Mouse (Mus musculus) kidney, postnatal 14 days (tissue): ENCODE results near the gene Eif2a.
A peak's percentile ranks its signal among the peaks of the same experiment; 100 is the strongest.
"Not testable (repeated sequence)": the region's sequence is repeated elsewhere in the genome, so short reads cannot be mapped to it uniquely, and the experiment has no call there.

Experiments used
- DNase-seq: peaks from one replicate; pipeline ENCODE4 v3.0.0; 2022; ENCODE audit warnings: mixed read lengths

Gene Eif2a

DNA sequence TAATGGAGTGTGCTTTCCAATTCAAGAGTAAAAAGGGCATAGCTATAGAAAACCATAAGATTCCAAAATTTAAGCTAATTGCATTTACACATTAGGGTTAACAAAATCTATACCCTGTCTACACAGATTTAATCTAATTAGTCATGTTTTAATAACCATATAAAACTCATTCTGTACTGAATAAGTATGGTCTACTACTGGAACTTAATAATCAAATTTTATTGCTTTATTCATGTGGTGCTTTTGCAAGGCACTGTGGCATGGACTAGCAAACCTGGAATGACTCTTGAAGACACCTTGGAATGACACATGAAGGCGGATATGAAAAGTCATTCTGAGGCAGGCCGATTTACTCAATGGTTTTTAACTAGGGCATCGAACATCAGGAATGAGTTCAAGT is 2.2 kb upstream of the Eif2a start:
- DNase-seq = no peak

DNA sequence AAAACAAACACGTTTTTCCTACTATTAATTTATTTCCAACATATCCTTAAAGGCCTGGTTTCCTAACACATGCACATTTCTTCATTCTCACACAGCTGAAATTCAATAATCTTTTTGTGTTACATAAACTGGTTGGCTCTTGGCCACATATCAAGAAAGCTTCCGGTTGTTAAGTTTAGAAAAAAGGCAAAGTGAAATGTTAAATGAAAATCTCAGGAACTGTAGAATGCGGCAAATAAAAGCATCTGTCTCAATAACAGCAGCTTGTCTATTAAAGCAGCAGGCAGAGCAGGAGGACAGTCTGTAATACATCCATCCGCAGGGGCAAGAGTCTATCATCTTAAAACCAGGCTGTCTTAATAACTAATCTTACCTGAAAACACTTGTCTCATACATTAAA is 1.4 kb upstream of the Eif2a start:
- DNase-seq = peak; percentile 4

DNA sequence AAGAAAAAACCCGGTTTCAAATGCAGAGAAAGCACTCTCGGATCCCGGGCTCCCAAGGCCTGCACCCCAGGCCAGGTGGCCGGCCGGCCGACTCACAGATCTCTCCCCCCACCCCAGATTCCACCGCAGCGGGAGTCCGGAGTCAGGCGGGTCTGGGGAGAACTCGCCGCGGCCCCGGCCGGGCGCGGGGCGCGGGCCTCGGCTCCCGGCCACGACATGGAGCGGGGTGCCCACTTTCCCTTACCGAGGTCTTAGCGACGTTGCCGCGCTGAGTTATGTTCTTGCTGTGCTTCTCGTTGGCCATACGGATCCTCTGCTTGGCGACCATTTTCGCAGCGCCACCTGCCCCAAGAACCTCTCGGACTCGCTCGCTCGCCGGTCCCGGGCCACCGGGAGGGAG is 455 bp upstream of the Eif2a start:
- no peak for DNase-seq

DNA sequence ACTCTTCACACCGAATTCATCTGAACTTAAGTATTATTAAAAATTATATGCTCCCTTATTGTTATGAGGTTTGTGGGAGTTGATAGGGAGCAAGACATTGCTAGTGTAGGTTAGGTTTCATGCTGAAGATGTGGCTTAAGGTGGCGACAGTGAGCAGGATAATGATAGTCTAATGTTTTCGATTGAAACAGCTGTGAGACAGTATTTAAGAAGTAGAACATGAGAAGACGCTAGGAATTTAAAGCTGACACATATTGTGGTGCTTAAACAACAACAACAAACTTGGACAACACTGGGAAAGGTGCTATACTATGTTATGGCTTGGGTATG is 752 bp downstream of the Eif2a start:
- no peak for DNase-seq

DNA sequence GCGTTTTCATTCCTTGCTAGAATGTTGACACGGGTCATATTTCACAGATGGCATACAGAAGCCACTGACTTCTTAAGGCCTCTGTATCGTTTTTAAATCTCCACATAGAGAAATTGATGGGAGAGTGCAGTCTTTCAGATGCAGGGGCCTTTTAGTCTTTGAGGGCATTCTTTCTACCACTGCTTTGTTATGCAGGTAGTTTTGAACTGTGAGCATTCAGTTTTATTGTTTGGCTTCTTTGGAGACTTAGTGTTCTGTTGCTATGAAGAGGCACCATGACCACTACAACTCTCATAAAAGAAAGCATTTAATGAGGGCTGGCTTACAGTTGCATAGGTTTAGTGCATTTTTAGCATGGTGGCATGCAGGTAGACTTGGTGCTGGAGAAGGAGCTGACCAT is 11.0 kb downstream of the Eif2a start:
- no peak for DNase-seq

DNA sequence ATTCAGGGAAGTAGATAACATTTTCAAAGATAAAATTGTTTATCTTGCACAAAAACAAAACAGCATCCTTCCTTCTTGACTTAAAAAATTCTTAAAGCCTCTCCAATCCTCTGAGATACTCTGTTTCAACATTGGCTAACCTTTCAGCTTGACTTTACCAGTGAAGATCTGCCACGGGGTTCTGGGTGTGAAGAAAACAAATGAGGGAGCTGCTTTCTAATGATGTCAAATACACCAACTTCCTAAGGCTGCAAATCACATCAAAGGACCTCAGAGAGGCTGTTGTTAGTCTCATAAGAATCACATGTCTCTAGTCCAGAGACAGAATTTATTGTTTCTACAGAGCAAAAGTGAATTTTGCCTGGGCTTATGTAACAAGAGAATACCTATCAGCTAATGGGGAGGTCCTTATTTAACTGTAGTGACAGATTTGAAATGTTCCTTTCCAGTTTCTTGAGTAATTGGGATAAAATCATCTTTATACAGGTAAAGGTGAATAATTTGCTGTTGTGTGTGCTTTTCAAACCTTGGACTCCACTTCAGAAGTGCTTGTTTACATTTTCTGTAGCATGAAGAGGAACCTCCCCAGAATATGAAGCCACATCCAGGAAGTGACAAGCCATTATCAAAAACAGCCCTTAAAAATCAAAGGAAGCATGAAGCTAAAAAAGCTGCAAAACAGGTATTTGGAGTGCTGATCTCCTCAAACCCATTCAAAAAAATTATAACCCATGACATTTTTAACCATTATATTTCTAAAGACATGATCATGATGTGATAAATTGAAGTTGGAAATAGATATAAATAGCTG is 26.6 kb downstream of the Eif2a start:
- no peak for DNase-seq

DNA sequence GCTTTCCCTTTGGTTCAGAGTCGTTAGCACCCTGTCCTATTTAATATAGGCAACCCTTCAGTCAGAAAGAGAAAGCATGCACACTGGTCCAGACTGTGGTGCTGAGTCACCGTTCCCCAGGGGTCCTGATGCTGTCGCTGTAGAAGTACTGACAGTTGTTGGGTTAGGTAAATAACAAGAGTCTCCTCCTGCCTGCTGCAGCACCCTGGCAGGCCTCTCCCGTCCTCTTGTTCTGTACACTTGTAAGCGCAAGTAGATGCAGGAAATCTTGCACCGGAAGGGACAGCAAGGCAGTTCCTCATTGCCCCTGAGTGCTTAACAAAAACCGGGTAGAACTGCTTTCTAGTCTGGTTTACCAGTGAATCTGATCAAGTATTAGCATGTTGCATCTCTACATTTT is 31.0 kb downstream of the Eif2a start:
- DNase-seq = no peak

DNA sequence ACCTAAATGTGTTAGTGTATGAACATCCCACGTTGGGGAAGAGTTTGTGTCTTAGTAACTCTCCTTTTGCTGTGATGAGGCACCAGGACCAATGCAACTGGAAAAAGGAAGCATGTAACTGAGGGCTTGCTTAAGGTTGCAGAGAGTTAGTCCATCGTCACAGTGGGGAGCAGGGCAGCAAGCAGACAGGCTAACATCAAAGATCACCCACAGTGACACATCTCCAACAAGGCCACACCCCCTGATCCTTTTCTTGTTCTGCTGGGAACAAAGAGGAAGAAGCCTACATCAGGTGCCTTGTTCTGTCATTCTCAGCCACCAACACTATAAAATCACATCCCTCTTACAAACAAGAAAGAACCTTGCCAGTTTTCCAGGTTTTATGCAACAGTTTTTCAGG is 34.3 kb downstream of the Eif2a start:
- no peak for DNase-seq

DNA sequence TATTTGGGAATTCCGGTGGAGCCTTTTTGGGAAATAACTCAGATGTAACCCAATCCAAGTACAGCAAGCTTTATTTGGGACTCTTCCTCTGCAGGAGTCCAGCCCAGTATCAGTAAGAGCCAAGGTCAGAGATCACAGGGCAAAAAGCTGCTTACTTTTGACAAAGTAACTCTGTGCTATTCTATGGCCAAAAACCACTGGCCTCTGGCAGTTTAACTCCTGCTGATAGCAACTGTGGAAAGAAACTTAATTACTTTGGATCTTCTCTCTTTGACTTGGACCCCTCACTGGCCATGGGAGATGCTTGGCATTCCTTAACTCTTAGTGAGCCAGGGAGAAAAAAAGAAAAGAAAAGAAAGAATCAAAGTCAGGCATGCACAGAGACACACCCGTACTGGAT is 35.8 kb downstream of the Eif2a start:
- DNase-seq = peak; percentile 16

DNA sequence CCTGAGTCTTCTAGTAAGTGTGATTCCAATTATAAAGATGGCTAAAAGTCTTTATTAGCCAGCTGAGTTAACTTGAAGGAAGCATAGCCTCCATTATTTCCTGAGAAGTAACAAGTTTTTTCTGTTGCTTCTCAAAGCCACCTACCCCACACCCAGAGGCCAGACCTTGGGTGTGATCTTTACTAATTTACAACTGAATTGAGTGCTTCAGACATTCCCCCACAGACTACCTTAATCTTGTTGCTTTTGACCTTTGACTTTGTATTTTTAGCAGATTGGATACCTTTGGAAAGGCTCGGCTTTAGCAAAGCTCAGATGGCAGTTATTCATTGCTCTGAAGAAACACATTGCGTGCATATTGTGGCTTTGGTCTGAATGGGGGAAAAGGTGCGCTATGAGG is 45.2 kb downstream of the Eif2a start:
- no peak for DNase-seq

DNA sequence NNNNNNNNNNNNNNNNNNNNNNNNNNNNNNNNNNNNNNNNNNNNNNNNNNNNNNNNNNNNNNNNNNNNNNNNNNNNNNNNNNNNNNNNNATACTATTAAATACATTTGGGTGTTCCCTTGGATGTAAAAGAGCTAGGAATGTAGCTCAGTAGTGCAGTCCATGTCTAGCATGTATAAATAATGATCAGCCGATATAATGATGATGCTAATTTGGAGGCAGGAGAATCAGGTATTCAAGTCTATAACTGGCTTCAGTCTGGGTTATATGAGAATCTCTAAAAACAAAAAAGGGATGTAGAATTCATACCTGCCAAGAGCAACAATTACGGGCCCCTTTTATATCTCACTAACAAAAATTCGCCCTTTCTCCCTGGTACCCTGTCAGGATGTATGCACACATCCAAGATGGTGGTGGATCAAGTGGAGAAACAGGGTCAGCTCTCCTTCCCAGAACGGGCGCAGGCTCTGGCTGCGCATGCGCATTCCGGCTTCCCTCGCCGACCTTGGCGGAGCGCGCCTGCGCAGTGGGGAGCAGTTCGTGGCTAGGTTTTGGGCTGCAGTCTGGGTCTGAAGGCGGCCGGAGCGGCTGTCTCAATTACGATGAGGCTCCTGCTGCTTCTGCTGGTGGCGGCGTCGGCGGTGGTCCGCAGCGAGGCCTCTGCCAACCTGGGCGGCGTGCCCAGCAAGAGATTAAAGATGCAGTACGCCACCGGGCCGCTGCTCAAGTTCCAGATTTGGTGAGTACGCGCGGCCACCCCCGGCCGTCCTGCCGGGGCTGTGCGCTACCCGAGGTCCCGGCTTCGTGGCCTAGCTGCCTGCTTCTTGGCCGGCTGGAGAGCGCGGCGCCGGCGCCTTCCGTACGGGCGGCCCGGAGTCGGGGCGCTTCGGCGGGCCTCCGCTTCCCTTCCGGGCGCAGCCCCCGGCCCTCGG is 50.8 kb downstream of the Eif2a start, which contains the start of gene Selenot:
Selenot (plus strand) TSS at position 500 of the 930 bp plus-strand sequence.
- peak; percentile 98 for DNase-seq

DNA sequence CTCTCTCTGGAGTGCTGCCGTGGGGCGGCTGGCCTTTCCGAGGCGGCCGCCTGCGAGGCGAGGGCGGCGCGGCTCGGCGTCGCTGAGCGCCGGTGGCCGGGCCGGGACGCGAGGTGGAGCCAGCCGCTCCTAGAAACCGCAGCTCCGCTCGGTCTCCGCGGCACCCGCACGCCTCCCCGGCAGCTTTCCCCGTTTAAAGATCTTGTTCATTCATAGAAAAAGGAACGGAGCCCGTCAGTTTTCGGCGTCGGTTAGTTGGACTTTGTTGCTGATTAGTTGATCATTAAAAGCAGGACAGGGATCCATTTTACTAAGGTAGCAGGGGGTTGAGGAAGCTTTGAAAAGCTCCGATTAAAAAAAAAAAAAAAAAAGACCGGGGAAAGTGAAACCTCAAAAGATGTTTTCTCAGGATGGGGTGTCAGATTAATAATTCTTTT is 51.5 kb downstream of the Eif2a start:
- DNase-seq = peak; percentile 67

DNA sequence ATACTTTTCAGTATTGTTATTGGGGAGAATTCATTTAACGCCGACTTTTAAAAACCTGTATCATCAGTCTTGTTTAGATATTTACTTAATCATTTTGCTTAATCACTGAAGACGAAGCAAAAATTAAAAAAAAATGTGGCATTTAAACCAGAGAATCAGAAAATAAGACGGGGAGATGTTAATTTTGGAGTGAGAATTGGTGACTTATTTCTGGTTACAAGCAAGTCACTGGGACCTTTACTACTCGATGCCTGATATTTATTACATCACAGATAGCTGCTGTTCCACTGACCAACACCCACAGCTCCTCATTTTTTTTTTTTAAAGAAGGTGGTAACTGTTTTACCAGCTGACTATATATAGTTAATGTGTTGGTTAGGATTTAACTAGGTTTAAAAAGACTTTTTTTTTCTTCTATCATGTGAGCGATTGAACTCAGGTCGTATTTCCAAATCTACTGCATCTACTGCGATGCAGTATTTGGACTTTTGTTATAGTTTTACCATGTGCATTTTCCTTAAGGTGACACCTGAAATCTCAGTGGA is 52.0 kb downstream of the Eif2a start:
- DNase-seq = no peak

DNA sequence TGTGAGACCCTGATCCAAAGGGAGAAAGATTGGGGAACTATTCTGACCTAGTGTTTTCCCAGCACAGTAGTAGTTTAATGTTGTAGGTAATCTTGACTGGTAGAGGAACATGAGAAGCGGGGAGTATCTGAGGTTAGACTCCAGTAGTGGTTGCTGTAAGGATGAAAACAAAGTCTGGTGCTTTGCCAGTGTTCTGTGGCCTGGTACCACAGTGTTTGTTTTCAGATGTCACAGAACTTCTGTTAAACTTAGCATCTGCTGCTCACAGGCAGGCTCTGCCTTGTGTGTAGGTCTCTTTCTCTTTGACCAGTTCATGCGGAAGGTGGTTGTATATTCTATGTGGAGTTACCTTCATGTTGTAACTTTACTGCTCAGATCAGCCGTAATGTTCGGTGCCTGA is 55.9 kb downstream of the Eif2a start:
- DNase-seq = no peak

DNA sequence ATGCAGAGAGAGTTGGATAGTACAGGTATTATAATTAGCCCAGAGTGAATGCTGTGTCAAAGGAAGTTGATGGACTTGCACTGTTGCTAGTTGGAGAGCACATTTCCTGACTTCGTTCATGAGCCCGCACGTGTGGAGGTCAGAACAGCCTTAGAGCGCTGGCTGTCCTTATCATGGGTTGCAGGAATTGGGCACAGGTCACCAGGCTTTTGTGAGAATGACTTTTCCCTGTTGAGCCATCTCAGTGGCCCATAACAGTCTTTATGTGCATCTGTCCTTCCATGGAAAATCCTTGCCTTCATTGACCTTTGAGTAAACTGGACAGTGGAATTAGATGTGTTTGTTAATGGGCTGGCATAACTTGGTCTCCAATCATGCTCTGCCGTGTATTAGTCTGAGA is 56.7 kb downstream of the Eif2a start:
- DNase-seq = no peak

DNA sequence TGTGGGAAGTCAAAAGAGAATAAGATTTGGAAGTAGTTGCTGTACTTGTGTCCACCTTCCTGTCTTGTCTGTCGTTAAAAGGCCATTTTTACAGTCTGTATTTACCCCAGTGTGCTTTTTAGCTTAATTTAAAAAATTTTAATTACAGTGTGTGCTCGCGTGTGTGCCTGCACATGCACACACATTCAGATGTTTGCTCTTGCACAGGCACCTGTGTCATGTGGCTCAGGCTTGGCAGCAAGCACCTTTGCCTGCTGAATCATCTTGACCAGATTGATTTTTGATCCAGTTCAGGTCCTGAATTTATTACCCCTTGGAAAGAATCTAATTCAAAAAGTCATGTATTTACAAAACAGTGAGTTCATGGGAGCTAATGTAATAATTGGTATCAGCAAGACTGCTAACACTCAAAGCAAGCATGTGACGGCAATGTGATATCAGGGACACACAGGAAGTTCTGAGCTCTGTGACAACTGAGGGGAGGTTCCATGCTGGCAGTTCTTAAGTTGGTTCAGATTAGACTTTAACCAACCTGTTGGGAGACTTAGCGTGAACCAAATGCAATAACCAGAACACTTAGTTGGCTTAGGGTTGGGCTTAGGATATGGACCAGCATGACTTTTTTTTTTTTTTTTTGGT is 57.3 kb downstream of the Eif2a start:
- no peak for DNase-seq

DNA sequence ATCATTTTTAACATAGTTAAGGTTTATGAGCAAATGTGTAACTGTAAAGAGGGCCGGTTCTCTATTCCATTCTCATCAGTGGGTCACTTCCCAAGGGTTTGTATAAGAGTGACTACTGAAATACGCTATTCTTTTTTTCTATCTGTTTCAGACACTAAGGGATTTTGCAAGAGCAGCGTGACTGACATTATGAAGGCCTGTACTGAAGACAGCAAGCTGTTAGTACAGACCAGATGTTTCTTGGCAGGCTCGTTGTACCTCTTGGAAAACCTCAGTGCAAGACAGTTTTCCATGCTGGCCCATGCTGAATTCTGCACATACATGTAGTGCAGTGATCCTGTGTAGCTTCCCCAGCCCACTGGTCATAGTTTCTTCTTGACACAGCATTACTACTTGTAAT is 64.9 kb downstream of the Eif2a start:
- not testable (repeated sequence) for DNase-seq

DNA sequence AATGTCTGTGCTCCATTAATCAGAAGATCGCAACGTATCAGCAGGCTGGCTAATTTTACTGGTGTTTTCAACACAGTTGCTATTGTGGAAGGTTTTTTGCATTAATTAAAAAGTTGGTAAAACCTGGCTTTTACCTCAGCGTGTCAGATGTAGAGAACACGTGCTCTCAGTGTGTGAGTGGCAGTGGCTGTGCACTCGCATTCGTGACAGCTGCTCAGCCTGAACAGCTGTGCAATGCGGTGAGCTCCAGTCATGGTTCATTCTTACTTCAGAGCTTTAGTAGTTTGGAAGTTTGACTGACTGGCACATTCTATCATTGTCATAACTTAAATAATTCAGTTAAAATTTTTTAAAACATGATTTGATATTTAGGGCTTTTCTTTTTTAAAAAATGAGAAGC is 67.0 kb downstream of the Eif2a start:
- not testable (repeated sequence) for DNase-seq

DNA sequence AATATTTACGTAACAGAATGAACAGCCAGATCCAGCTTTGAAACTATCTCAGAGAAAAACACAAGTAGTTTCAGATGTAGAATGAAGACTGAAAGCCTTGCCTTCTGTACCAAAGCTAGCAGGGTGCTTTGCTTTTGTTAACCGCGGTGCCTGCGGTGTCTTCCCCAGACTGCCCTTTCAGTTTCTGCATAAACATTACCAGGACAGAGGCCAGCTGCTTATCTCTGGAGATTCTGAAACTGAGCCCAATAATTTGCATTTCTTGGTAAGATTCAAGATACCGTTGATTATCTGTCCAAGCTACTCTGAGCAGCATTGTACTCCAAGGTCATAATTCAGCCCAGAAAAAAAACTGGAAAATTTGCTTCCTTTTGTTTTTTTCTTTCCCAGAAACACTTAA is 68.0 kb downstream of the Eif2a start:
- DNase-seq = no peak
